Mouse (Mus musculus): ENCODE data around the gene Krtap2-4. TPM values are rescaled to one million over a fixed set of nuclear protein-coding genes. Genes with fewer than 3 reads are reported as not detected.
"Not testable (repeated sequence)": the region's sequence is repeated elsewhere in the genome, so short reads cannot be mapped to it uniquely, and the experiment has no call there.

Krtap2-4 gene
- polyA plus RNA-seq, 1 experiment from 2014 or later, result not detected

GRCm38 (mm10) chr11:99633293-99633692, 18.6 kb upstream of the Krtap2-4 start:
- ATAC-seq (ENCODE audit: low FRiP score, low read depth), result no peak
- 70% methylated on average over 2 of the region's 2 CpGs for WGBS
- H3K4me1 ChIP-seq, result no peaks in the 10 kb centered on the region
- 0 out of 2 replicates have a peak, but pooled peaks cover 2% of the 10 kb centered on the region for H3K27me3 ChIP-seq
- H3K9ac ChIP-seq, result no peak overlapping the region
- no peaks in the 10 kb centered on the region for H3K9me3 ChIP-seq
- H3K36me3 ChIP-seq, result no peaks in the 10 kb centered on the region
- H3K27ac ChIP-seq, result no peak overlapping the region
- no peak overlapping the region for H3K4me3 ChIP-seq
- no peak overlapping the region for H3K4me2 ChIP-seq (replicated peaks)

GRCm38 (mm10) chr11:99630890-99631289, 16.2 kb upstream of the Krtap2-4 start:
- no peaks in the 10 kb centered on the region for H3K36me3 ChIP-seq
- no peak overlapping the region for H3K4me3 ChIP-seq
- ATAC-seq (ENCODE audit: low FRiP score, low read depth), result no peak
- no peaks in the 10 kb centered on the region for H3K4me1 ChIP-seq
- H3K9me3 ChIP-seq, result no peaks in the 10 kb centered on the region
- no peak overlapping the region for H3K27ac ChIP-seq
- WGBS, result 69% methylated on average over 3 of the region's 3 CpGs
- H3K27me3 ChIP-seq, result peaks cover 5% of the 10 kb centered on the region; the same call in 1 of the 2 replicates
- no peak overlapping the region for H3K4me2 ChIP-seq (replicated peaks)
- no peak overlapping the region for H3K9ac ChIP-seq

GRCm38 (mm10) chr11:99628138-99628537, 13.5 kb upstream of the Krtap2-4 start, which contains the start of gene Krtap4-1:
TSS of gene Krtap4-1 (minus strand) at chr11:99628238.
- no peaks in the 10 kb centered on the region for H3K36me3 ChIP-seq
- no peak within 1 kb of the TSS for H3K4me2 ChIP-seq (replicated peaks)
- H3K27ac ChIP-seq, result no peak within 1 kb of the TSS
- WGBS, result 81% methylated on average over 4 of the region's 4 CpGs
- no peak for ATAC-seq (ENCODE audit: low FRiP score, low read depth)
- H3K4me3 ChIP-seq, result no peak within 1 kb of the TSS
- no peak within 1 kb of the TSS for H3K9ac ChIP-seq
- H3K27me3 ChIP-seq, result peaks cover 3% of the 10 kb centered on the region; the same call in 1 of the 2 replicates
- no peaks in the 10 kb centered on the region for H3K9me3 ChIP-seq
- no peaks in the 10 kb centered on the region for H3K4me1 ChIP-seq

- Histone ChIP-seq H3K9ac (no peak within 1 kb of the TSS), H3K4me1 (no peaks in the 10 kb centered on the region), H3K9me3 (no peaks in the 10 kb centered on the region), H3K4me2 (replicated peaks) (no peak within 1 kb of the TSS), H3K4me3 (no peak within 1 kb of the TSS), H3K27ac (no peak within 1 kb of the TSS), H3K27me3 (no peaks in the 10 kb centered on the region), H3K36me3 (no peaks in the 10 kb centered on the region)
- WGBS, result 78% methylated on average over 2 of the region's 2 CpGs
- no peak for ATAC-seq (ENCODE audit: low FRiP score, low read depth)
Observed at GRCm38 (mm10) chr11:99620335-99620734, 5.7 kb upstream of the Krtap2-4 start, which contains the start of gene Gm11562. TSS of gene Gm11562 (minus strand) at chr11:99620435.

GRCm38 (mm10) chr11:99610089-99610488, 4.6 kb downstream of the Krtap2-4 start, which contains the start of gene Gm11937:
TSS of gene Gm11937 (minus strand) at chr11:99610189.
- H3K9me3 ChIP-seq; H3K9ac ChIP-seq; H3K4me2 ChIP-seq (replicated peaks); H3K4me1 ChIP-seq; H3K27ac ChIP-seq; ATAC-seq (ENCODE audit: low FRiP score, low read depth); H3K4me3 ChIP-seq; H3K36me3 ChIP-seq; H3K27me3 ChIP-seq: not testable (repeated sequence)
- WGBS, result 24% methylated on average over 2 of the region's 2 CpGs

GRCm38 (mm10) chr11:99609126-99609525, 5.5 kb downstream of the Krtap2-4 start:
- H3K9ac ChIP-seq, result no peak overlapping the region
- no peaks in the 10 kb centered on the region for H3K4me1 ChIP-seq
- no peaks in the 10 kb centered on the region for H3K36me3 ChIP-seq
- no peak for ATAC-seq (ENCODE audit: low FRiP score, low read depth)
- no peak overlapping the region for H3K4me2 ChIP-seq (replicated peaks)
- WGBS, result 62% methylated on average over 1 of the region's 1 CpGs
- H3K27me3 ChIP-seq, result no peaks in the 10 kb centered on the region
- H3K4me3 ChIP-seq, result no peak overlapping the region
- H3K27ac ChIP-seq, result no peak overlapping the region
- H3K9me3 ChIP-seq, result no peaks in the 10 kb centered on the region

- not testable (repeated sequence) for H3K4me2 ChIP-seq (replicated peaks); ATAC-seq (ENCODE audit: low FRiP score, low read depth); H3K27me3 ChIP-seq; H3K36me3 ChIP-seq; H3K4me3 ChIP-seq; H3K9me3 ChIP-seq; H3K4me1 ChIP-seq; H3K9ac ChIP-seq; H3K27ac ChIP-seq
- 44% methylated on average over 1 of the region's 1 CpGs for WGBS
Observed at GRCm38 (mm10) chr11:99603208-99603607, 11.4 kb downstream of the Krtap2-4 start, which contains the start of gene Gm11938. TSS of gene Gm11938 (minus strand) at chr11:99603308.

- H3K4me2 ChIP-seq (replicated peaks); H3K27me3 ChIP-seq; H3K9ac ChIP-seq; H3K4me1 ChIP-seq; ATAC-seq (ENCODE audit: low FRiP score, low read depth); H3K27ac ChIP-seq; H3K36me3 ChIP-seq; H3K4me3 ChIP-seq; H3K9me3 ChIP-seq: not testable (repeated sequence)
- 73% methylated on average over 6 of the region's 6 CpGs for WGBS
Observed at GRCm38 (mm10) chr11:99597742-99598141, 16.9 kb downstream of the Krtap2-4 start, which contains the start of gene Krtap9-3. TSS of gene Krtap9-3 (minus strand) at chr11:99598105.

GRCm38 (mm10) chr11:99590981-99591380, 23.7 kb downstream of the Krtap2-4 start, which contains the start of gene Krtap1-3:
TSS of gene Krtap1-3 (minus strand) at chr11:99591339.
- no peak within 1 kb of the TSS for H3K9ac ChIP-seq
- no peaks in the 10 kb centered on the region for H3K27me3 ChIP-seq
- H3K4me3 ChIP-seq, result no peak within 1 kb of the TSS
- no peak within 1 kb of the TSS for H3K27ac ChIP-seq
- WGBS, result 76% methylated on average over 6 of the region's 6 CpGs
- ATAC-seq (ENCODE audit: low FRiP score, low read depth), result no peak
- no peaks in the 10 kb centered on the region for H3K9me3 ChIP-seq
- H3K4me1 ChIP-seq, result no peaks in the 10 kb centered on the region
- no peaks in the 10 kb centered on the region for H3K36me3 ChIP-seq
- no peak within 1 kb of the TSS for H3K4me2 ChIP-seq (replicated peaks)

GRCm38 (mm10) chr11:99585096-99585495, 29.6 kb downstream of the Krtap2-4 start:
- no peaks in the 10 kb centered on the region for H3K27me3 ChIP-seq
- H3K9ac ChIP-seq, result no peak overlapping the region
- no peak overlapping the region for H3K4me3 ChIP-seq
- no peaks in the 10 kb centered on the region for H3K4me1 ChIP-seq
- no peaks in the 10 kb centered on the region for H3K9me3 ChIP-seq
- no peaks in the 10 kb centered on the region for H3K36me3 ChIP-seq
- no peak for ATAC-seq (ENCODE audit: low FRiP score, low read depth)
- WGBS, result 89% methylated on average over 7 of the region's 7 CpGs
- H3K27ac ChIP-seq, result no peak overlapping the region
- no peak overlapping the region for H3K4me2 ChIP-seq (replicated peaks)

GRCm38 (mm10) chr11:99583245-99583704, 31.4 kb downstream of the Krtap2-4 start, which contains the start of gene Krtap1-4:
TSS of gene Krtap1-4 (minus strand) at chr11:99583654.
- no peak within 1 kb of the TSS for H3K9ac ChIP-seq
- 66% methylated on average over 5 of the region's 5 CpGs for WGBS
- no peaks in the 10 kb centered on the region for H3K4me1 ChIP-seq
- no peak for ATAC-seq (ENCODE audit: low FRiP score, low read depth)
- H3K4me2 ChIP-seq (replicated peaks), result no peak within 1 kb of the TSS
- no peak within 1 kb of the TSS for H3K27ac ChIP-seq
- no peaks in the 10 kb centered on the region for H3K36me3 ChIP-seq
- H3K27me3 ChIP-seq, result no peaks in the 10 kb centered on the region
- no peak within 1 kb of the TSS for H3K4me3 ChIP-seq
- no peaks in the 10 kb centered on the region for H3K9me3 ChIP-seq

GRCm38 (mm10) chr11:99581564-99581963, 33.1 kb downstream of the Krtap2-4 start:
- Histone ChIP-seq H3K27me3 (no peaks in the 10 kb centered on the region), H3K4me1 (no peaks in the 10 kb centered on the region), H3K4me2 (replicated peaks) (no peak overlapping the region), H3K27ac (no peak overlapping the region), H3K9ac (no peak overlapping the region), H3K9me3 (no peaks in the 10 kb centered on the region), H3K4me3 (no peak overlapping the region), H3K36me3 (no peaks in the 10 kb centered on the region)
- ATAC-seq (ENCODE audit: low FRiP score, low read depth), result no peak
- 82% methylated on average over 6 of the region's 6 CpGs for WGBS

GRCm38 (mm10) chr11:99581051-99581450, 33.6 kb downstream of the Krtap2-4 start:
- Histone ChIP-seq H3K4me3 (no peak overlapping the region), H3K4me1 (no peaks in the 10 kb centered on the region), H3K27ac (no peak overlapping the region), H3K4me2 (replicated peaks) (no peak overlapping the region), H3K9ac (no peak overlapping the region), H3K36me3 (no peaks in the 10 kb centered on the region), H3K9me3 (no peaks in the 10 kb centered on the region), H3K27me3 (no peaks in the 10 kb centered on the region)
- 88% methylated on average over 5 of the region's 5 CpGs for WGBS
- ATAC-seq (ENCODE audit: low FRiP score, low read depth), result no peak

Measured in limb, embryonic 13.5 days (tissue).